Mouse (Mus musculus) c-Kit-positive CD71-negative TER-119-negative erythroid progenitor cells, embryonic 14.5 days (primary cell): ENCODE data around the gene 1700030J22Rik.

Experiments
- DNase-seq: peaks from one replicate; pipeline ENCODE4 v3.0.0-alpha.2; 2013; ENCODE audit warnings: low read depth

Gene 1700030J22Rik

GRCm38 (mm10) chr8:116978631-116979256 is at the start of gene 1700030J22Rik:
Gene 1700030J22Rik (minus strand): TSS chr8:116978959.
- DNase-seq: peak; percentile 97

GRCm38 (mm10) chr8:117027601-117028000 is 48.8 kb upstream of the 1700030J22Rik start:
- no peak for DNase-seq

- DNase-seq: no peak
Observed at GRCm38 (mm10) chr8:117022297-117022993, 43.7 kb upstream of the 1700030J22Rik start.

- no peak for DNase-seq
Observed at GRCm38 (mm10) chr8:117019323-117020275, 40.8 kb upstream of the 1700030J22Rik start.

GRCm38 (mm10) chr8:117017896-117018295 is 39.1 kb upstream of the 1700030J22Rik start:
- DNase-seq: no peak

GRCm38 (mm10) chr8:117017006-117017405 is 38.2 kb upstream of the 1700030J22Rik start:
- no peak for DNase-seq

- DNase-seq: no peak
Observed at GRCm38 (mm10) chr8:117015670-117016069, 36.9 kb upstream of the 1700030J22Rik start.

GRCm38 (mm10) chr8:117011366-117011765 is 32.6 kb upstream of the 1700030J22Rik start:
- no peak for DNase-seq

- DNase-seq: no peak
Observed at GRCm38 (mm10) chr8:116994016-116994716, 15.4 kb upstream of the 1700030J22Rik start.

- DNase-seq: peak; percentile 95
Observed at GRCm38 (mm10) chr8:116993095-116993867, 14.5 kb upstream of the 1700030J22Rik start, which contains the start of gene Gcsh. Gene Gcsh (minus strand): TSS chr8:116993537.

- no peak for DNase-seq
Observed at GRCm38 (mm10) chr8:116992176-116992971, 13.6 kb upstream of the 1700030J22Rik start.

- DNase-seq: no peak
Observed at GRCm38 (mm10) chr8:116991241-116991640, 12.5 kb upstream of the 1700030J22Rik start.

- DNase-seq: no peak
Observed at GRCm38 (mm10) chr8:116989842-116990241, 11.1 kb upstream of the 1700030J22Rik start.

GRCm38 (mm10) chr8:116980117-116980516 is 1.4 kb upstream of the 1700030J22Rik start:
- DNase-seq: peak; percentile 70

- DNase-seq: no peak
Observed at GRCm38 (mm10) chr8:116978052-116978451, 707 bp downstream of the 1700030J22Rik start.

- DNase-seq: no peak
Observed at GRCm38 (mm10) chr8:116975606-116976005, 3.2 kb downstream of the 1700030J22Rik start.

- DNase-seq: no peak
Observed at GRCm38 (mm10) chr8:116975066-116975465, 3.7 kb downstream of the 1700030J22Rik start.

GRCm38 (mm10) chr8:116969531-116969930 is 9.2 kb downstream of the 1700030J22Rik start:
- no peak for DNase-seq

GRCm38 (mm10) chr8:116954415-116954814 is 24.3 kb downstream of the 1700030J22Rik start:
- DNase-seq: no peak

- DNase-seq: no peak
Observed at GRCm38 (mm10) chr8:116952428-116952827, 26.3 kb downstream of the 1700030J22Rik start.
